Mouse (Mus musculus) forebrain, postnatal 0 days (tissue): Measurements from ENCODE around the gene Abhd2. TPM values are rescaled to one million over a fixed set of nuclear protein-coding genes. Genes with fewer than 3 reads are reported as not detected.

Source experiments
- ATAC-seq: fragments of 200-750 bp; cut with Nextera tagmentation; 2 replicates; pipeline ENCODE4 v1.8.0; 2017; ENCODE audit warnings: mild to moderate bottlenecking, moderate library complexity
- DNase-seq: peaks from one replicate; pipeline ENCODE4 v3.0.0-alpha.2; 2015
- H3K27ac ChIP-seq: fragments of 300-500 bp; sonication (generic); 2 replicates; pipeline ENCODE4 v1.5.1; 2014; ENCODE audit warnings: low read depth, mild to moderate bottlenecking, antibody characterized with exemption, low read length, moderate library complexity, mixed read lengths
- H3K27me3 ChIP-seq: fragments of 300-500 bp; sonication (generic); 2 replicates; pipeline ENCODE4 v1.6.1; 2014; ENCODE audit warnings: mild to moderate bottlenecking, low read length, mixed read lengths; ENCODE audit not compliant: insufficient read depth
- H3K36me3 ChIP-seq: fragments of 300-500 bp; sonication (generic); 2 replicates; pipeline ENCODE4 v1.6.1; 2014; ENCODE audit warnings: mild to moderate bottlenecking, moderate library complexity; ENCODE audit not compliant: insufficient read depth
- H3K4me1 ChIP-seq: fragments of 300-500 bp; sonication (generic); 2 replicates; pipeline ENCODE4 v1.6.1; 2014; ENCODE audit warnings: antibody characterized with exemption; ENCODE audit not compliant: insufficient read depth
- H3K4me2 ChIP-seq: fragments of 300-500 bp; sonication (generic); 2 replicates; pipeline ENCODE4 v1.6.1; 2014; ENCODE audit warnings: low read depth, mild to moderate bottlenecking, moderate library complexity
- H3K4me3 ChIP-seq: fragments of 300-500 bp; sonication (generic); 2 replicates; pipeline ENCODE4 v1.5.1; 2014; ENCODE audit warnings: low read depth, low read length, mixed read lengths
- H3K9ac ChIP-seq: fragments of 300-500 bp; sonication (generic); 2 replicates; pipeline ENCODE4 v1.6.1; 2014; ENCODE audit warnings: mild to moderate bottlenecking
- H3K9me3 ChIP-seq: fragments of 300-500 bp; sonication (generic); 2 replicates; pipeline ENCODE4 v1.6.1; 2016; ENCODE audit warnings: low read length
- CTCF ChIP-seq: sonication (generic); IDR thresholded peaks from 2 replicates; pipeline ENCODE4 v1.5.1; 2016; ENCODE audit warnings: antibody characterized with exemption, control low read depth, low read depth
- WGBS: fragments of 180-500 bp; shearing (Covaris S2); extraction: QIAGEN DNeasy Blood & Tissue Kit; methylation state at CpG from one replicate; pipeline ENCODE4 v1.1.7; 2014; 5-methylcytosine and 5-hydroxymethylcytosine counted together
- polyA plus RNA-seq: library from polyadenylated mRNA; unstranded; fragments of >200 nt; fragmentation: Nextera tagmentation; extraction: Ambion mirVana; gene quantifications from 2 replicates; pipeline ENCODE4 v1.2.1, GENCODE M21; 2015
- total RNA-seq: library from RNA; depleted of rRNA; stranded (reverse); fragments of >200 nt; gene quantifications from 2 replicates; pipeline ENCODE4 v1.2.3, GENCODE M21; 2014

Abhd2 gene
- total and polyA plus RNA-seq, 2 experiments from 2014 or later, result 26.0 to 88.0 TPM

GRCm38 (mm10) chr7:79386422-79387133 lies 113.6 kb downstream of the Abhd2 start, which contains the start of gene Rlbp1:
TSS of gene Rlbp1 (minus strand) at chr7:79387048.
- ATAC-seq (peak; percentile 89), DNase-seq (peak; percentile 76)
- H3K9ac ChIP-seq, result peak within 1 kb of the TSS; percentile 39
- no peaks in the 10 kb centered on the region for H3K9me3 ChIP-seq
- H3K36me3 ChIP-seq, result no peaks in the 10 kb centered on the region
- H3K27ac ChIP-seq, result peak within 1 kb of the TSS; percentile 70
- 30% methylated on average over 16 of the region's 16 CpGs for WGBS
- no peak for TF ChIP-seq CTCF
- H3K4me3 ChIP-seq, result peak within 1 kb of the TSS; percentile 18
- H3K27me3 ChIP-seq, result no peaks in the 10 kb centered on the region
- peak within 1 kb of the TSS; percentile 35 for H3K4me2 ChIP-seq
- H3K4me1 ChIP-seq, result no peaks in the 10 kb centered on the region

DNA sequence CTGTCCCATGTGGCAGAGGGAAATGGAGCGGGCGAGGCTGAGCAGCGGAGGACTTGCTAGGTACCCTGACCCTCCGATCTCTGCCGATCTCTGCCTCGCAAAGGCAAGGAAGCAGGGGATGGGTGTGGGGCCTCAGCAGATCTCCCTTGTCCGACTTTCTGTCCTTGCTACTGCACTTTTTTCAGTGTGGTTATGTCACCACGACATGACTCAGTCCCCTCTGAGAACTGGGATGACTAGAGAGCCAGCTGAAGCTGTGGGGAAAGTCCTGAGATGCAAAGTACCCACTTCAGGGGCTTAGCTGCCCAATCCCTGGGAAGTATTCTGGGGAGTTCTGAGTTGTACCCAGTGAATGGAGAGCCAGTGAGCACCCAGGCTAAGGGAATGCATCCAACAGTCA lies 114.1 kb downstream of the Abhd2 start:
- DNase-seq, result no peak
- H3K36me3 ChIP-seq, result no peaks in the 10 kb centered on the region
- ATAC-seq, result no peak; the same call in 1 of the 2 replicates
- WGBS, result 44% methylated on average over 8 of the region's 8 CpGs
- H3K27ac ChIP-seq, result peak overlapping the region; percentile 70
- H3K4me1 ChIP-seq, result no peaks in the 10 kb centered on the region
- H3K4me2 ChIP-seq, result peak overlapping the region; percentile 35; the same call in 1 of the 2 replicates
- H3K27me3 ChIP-seq, result no peaks in the 10 kb centered on the region
- no peak for TF ChIP-seq CTCF
- H3K9me3 ChIP-seq, result no peaks in the 10 kb centered on the region
- H3K4me3 ChIP-seq, result no peak overlapping the region
- H3K9ac ChIP-seq, result peak overlapping the region; percentile 39; the same call in 1 of the 2 replicates

GRCm38 (mm10) chr7:79387991-79388390 lies 115.0 kb downstream of the Abhd2 start:
- H3K27ac ChIP-seq, result no peak overlapping the region
- H3K4me2 ChIP-seq, result no peak overlapping the region
- H3K4me3 ChIP-seq, result no peak overlapping the region
- H3K27me3 ChIP-seq, result no peaks in the 10 kb centered on the region
- no peaks in the 10 kb centered on the region for H3K36me3 ChIP-seq
- no peak for DNase-seq
- ATAC-seq, result no peak
- no peak for TF ChIP-seq CTCF
- no peak overlapping the region for H3K9ac ChIP-seq
- 66% methylated on average over 7 of the region's 7 CpGs for WGBS
- H3K9me3 ChIP-seq, result no peaks in the 10 kb centered on the region
- no peaks in the 10 kb centered on the region for H3K4me1 ChIP-seq

DNA sequence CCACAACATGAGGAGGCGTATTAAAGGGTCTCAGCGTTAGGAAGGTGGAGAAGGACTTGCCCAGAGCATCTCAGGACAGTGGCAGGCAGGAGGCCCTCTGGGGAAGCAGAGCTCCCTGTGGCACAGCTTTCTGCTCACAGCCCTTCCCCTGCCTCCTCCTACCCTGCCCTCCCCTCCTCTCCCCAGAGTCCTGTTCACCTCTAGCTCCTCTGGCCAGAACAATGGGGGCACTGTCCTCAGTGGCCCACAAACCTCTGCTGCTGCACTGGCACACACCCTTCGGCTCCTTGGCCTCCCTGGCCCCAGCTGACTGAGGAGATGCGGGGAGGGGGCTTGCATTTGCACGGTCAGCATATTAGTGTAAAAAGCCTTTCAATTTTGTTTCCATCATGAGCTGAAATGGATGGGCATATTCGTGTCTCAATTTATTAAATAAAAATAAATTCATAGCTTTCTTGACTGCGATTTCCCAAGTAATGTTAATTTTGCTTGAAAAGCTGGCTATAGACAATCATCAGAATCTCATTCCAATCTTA lies 115.7 kb downstream of the Abhd2 start:
- Histone ChIP-seq H3K36me3 (no peaks in the 10 kb centered on the region), H3K4me1 (no peaks in the 10 kb centered on the region), H3K27me3 (no peaks in the 10 kb centered on the region), H3K4me2 (no peak overlapping the region), H3K9me3 (no peaks in the 10 kb centered on the region), H3K9ac (no peak overlapping the region), H3K4me3 (no peak overlapping the region), H3K27ac (no peak overlapping the region)
- DNase-seq, result no peak
- TF ChIP-seq CTCF, result no peak
- ATAC-seq, result no peak
- 61% methylated on average over 7 of the region's 7 CpGs for WGBS

DNA sequence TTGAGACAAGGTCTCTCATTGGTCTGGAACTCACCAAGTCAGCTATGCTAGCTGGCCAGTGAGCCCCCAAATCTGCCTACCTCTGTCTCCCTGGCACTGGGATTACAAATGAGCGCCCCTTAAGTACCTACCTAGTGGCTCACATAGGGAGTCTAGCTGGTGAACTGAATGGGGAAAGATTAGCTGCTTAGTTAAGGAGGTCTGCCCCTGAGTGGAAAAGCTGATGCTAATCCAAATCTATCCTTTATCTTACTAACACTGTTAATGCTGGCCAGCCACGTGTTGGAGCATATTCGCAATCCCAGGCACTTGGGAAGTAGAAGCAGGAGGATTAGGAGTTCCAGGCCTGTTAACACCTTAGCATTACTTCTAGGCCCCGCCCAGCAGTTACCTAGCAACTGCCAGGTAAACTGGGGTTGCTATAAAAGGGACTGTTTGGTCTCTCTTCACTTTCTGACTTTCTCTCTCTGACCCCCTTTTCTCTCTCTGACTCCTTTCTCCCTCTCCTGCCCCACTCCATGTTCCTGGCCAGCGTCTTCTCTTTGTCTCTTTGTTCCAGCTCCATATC lies 117.2 kb downstream of the Abhd2 start:
- no peaks in the 10 kb centered on the region for H3K9me3 ChIP-seq
- ATAC-seq, result no peak
- H3K27ac ChIP-seq, result no peak overlapping the region
- H3K27me3 ChIP-seq, result no peaks in the 10 kb centered on the region
- no peaks in the 10 kb centered on the region for H3K36me3 ChIP-seq
- TF ChIP-seq CTCF, result no peak
- 62% methylated on average over 5 of the region's 5 CpGs for WGBS
- H3K4me3 ChIP-seq, result no peak overlapping the region
- DNase-seq, result no peak
- H3K4me2 ChIP-seq, result no peak overlapping the region
- no peak overlapping the region for H3K9ac ChIP-seq
- H3K4me1 ChIP-seq, result no peaks in the 10 kb centered on the region

DNA sequence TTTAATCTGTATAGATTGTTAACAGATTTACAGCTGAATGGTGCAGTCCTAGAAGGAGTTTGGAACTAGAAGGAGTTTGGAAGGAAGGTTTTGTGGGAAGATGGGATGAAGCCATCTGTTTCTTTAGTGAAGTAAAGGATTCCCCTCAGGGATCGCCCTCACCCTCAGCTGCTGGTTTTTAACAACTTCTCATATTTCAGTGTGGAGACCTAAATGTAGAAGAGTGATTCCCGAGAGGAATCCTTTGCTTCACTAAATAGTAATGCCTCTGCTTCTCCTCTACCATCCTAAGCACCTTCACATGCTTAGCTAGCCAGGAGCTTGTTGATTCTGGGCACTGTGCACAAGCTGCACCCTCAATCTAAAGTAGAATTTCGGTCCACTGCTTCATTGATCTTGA lies 118.5 kb downstream of the Abhd2 start:
- WGBS, result 3% methylated on average over 3 of the region's 3 CpGs
- DNase-seq (no peak), ATAC-seq (no peak)
- Histone ChIP-seq H3K27ac (peak overlapping the region; percentile 95), H3K27me3 (no peaks in the 10 kb centered on the region), H3K36me3 (no peaks in the 10 kb centered on the region), H3K4me1 (no peaks in the 10 kb centered on the region), H3K9ac (peak overlapping the region; percentile 78), H3K4me3 (peak overlapping the region; percentile 53), H3K9me3 (no peaks in the 10 kb centered on the region), H3K4me2 (peak overlapping the region; percentile 94)
- TF ChIP-seq CTCF, result no peak
